Mouse (Mus musculus) olfactory bulb, adult 2 months (tissue): Measurements from ENCODE around the gene Hnf4a. TPM values are rescaled to one million over a fixed set of nuclear protein-coding genes. Genes with fewer than 3 reads are reported as not detected.

Source experiments
- H3K27ac ChIP-seq: fragments of 200-500 bp; 2 replicates; pipeline ENCODE4 v1.5.1; 2012; ENCODE audit warnings: low read depth, low read length; ENCODE audit not compliant: insufficient read depth
- H3K4me1 ChIP-seq: fragments of 200-500 bp; 2 replicates; pipeline ENCODE4 v1.6.1; 2012; ENCODE audit warnings: low read length; ENCODE audit not compliant: control insufficient read depth, insufficient read depth
- H3K4me3 ChIP-seq: fragments of 200-500 bp; 2 replicates; pipeline ENCODE4 v1.5.1; 2012; ENCODE audit warnings: mild to moderate bottlenecking, low read depth, low read length, moderate library complexity; ENCODE audit not compliant: insufficient read depth
- CTCF ChIP-seq: fragments of 200-500 bp; IDR thresholded peaks from 2 replicates; pipeline ENCODE4 v1.5.1; 2012; ENCODE audit warnings: low read depth, mild to moderate bottlenecking, low read length, moderate library complexity; ENCODE audit not compliant: insufficient read depth
- POLR2A ChIP-seq: fragments of 200-500 bp; IDR thresholded peaks from 2 replicates; pipeline ENCODE4 v1.6.1; 2012; ENCODE audit warnings: mild to moderate bottlenecking, low read depth, low read length, moderate library complexity; ENCODE audit not compliant: insufficient read depth
- WGBS: fragments of 180-500 bp; shearing (Covaris S2); methylation state at CpG from one replicate; pipeline ENCODE4 v1.1.7; 2018; 5-methylcytosine and 5-hydroxymethylcytosine counted together
- polyA plus RNA-seq: library from polyadenylated mRNA; stranded (reverse); fragments of >200 nt; gene quantifications from 2 replicates; pipeline ENCODE4 v1.2.4, GENCODE M21; 2012; ENCODE audit warnings: low replicate concordance; ENCODE audit not compliant: missing spikeins, insufficient read depth, insufficient read length

Hnf4a gene
- polyA plus RNA-seq, 1 experiment, result not detected

GRCm38 (mm10) chr2:163554996-163555395 is 48.4 kb downstream of the Hnf4a start:
- TF ChIP-seq POLR2A (no peak), CTCF (no peak)
- 87% methylated on average over 6 of the region's 6 CpGs for WGBS
- H3K4me3 ChIP-seq, result no peak overlapping the region
- no peak overlapping the region for H3K27ac ChIP-seq
- no peaks in the 10 kb centered on the region for H3K4me1 ChIP-seq

- Histone ChIP-seq H3K4me1 (no peaks in the 10 kb centered on the region), H3K27ac (no peak overlapping the region), H3K4me3 (no peak overlapping the region)
- TF ChIP-seq POLR2A, result no peak
- TF ChIP-seq CTCF, result no peak
- WGBS, result 86% methylated on average over 13 of the region's 13 CpGs
Observed at GRCm38 (mm10) chr2:163555417-163555816, 48.8 kb downstream of the Hnf4a start.

- WGBS, result 80% methylated on average over 1 of the region's 1 CpGs
- TF ChIP-seq CTCF, result no peak
- TF ChIP-seq POLR2A, result no peak
- no peak overlapping the region for H3K4me3 ChIP-seq
- H3K27ac ChIP-seq, result no peak overlapping the region
- no peaks in the 10 kb centered on the region for H3K4me1 ChIP-seq
Observed at GRCm38 (mm10) chr2:163558548-163558947, 51.9 kb downstream of the Hnf4a start.

- no peaks in the 10 kb centered on the region for H3K4me1 ChIP-seq
- TF ChIP-seq POLR2A (no peak), CTCF (no peak)
- WGBS, result 87% methylated on average over 5 of the region's 5 CpGs
- no peak overlapping the region for H3K4me3 ChIP-seq
- H3K27ac ChIP-seq, result no peak overlapping the region
Observed at GRCm38 (mm10) chr2:163559236-163559635, 52.6 kb downstream of the Hnf4a start.

- no peaks in the 10 kb centered on the region for H3K4me1 ChIP-seq
- H3K27ac ChIP-seq, result no peak overlapping the region
- H3K4me3 ChIP-seq, result no peak overlapping the region
- WGBS, result 83% methylated on average over 3 of the region's 3 CpGs
- TF ChIP-seq CTCF (no peak), POLR2A (no peak)
Observed at GRCm38 (mm10) chr2:163560247-163560646, 53.6 kb downstream of the Hnf4a start.

- Histone ChIP-seq H3K4me1 (no peaks in the 10 kb centered on the region), H3K27ac (no peak overlapping the region), H3K4me3 (no peak overlapping the region)
- WGBS, result 74% methylated on average over 13 of the region's 13 CpGs
- no peak for TF ChIP-seq CTCF
- no peak for TF ChIP-seq POLR2A
Observed at GRCm38 (mm10) chr2:163561258-163561948, 54.8 kb downstream of the Hnf4a start.

- WGBS, result 38% methylated on average over 8 of the region's 8 CpGs
- Histone ChIP-seq H3K4me1 (no peaks in the 10 kb centered on the region), H3K27ac (no peak overlapping the region), H3K4me3 (no peak overlapping the region)
- TF ChIP-seq CTCF, result no peak
- TF ChIP-seq POLR2A, result no peak
Observed at GRCm38 (mm10) chr2:163564646-163565045, 58.0 kb downstream of the Hnf4a start.

- TF ChIP-seq CTCF (no peak), POLR2A (no peak)
- no peaks in the 10 kb centered on the region for H3K4me1 ChIP-seq
- H3K27ac ChIP-seq, result no peak overlapping the region
- 87% methylated on average over 3 of the region's 3 CpGs for WGBS
- no peak overlapping the region for H3K4me3 ChIP-seq
Observed at GRCm38 (mm10) chr2:163574321-163574720, 67.7 kb downstream of the Hnf4a start.

- TF ChIP-seq POLR2A, result no peak
- TF ChIP-seq CTCF, result no peak
- 52% methylated on average over 11 of the region's 11 CpGs for WGBS
- H3K4me1 ChIP-seq, result no peaks in the 10 kb centered on the region
Observed at GRCm38 (mm10) chr2:163575248-163575647, 68.6 kb downstream of the Hnf4a start.

GRCm38 (mm10) chr2:163577986-163578385 is 71.4 kb downstream of the Hnf4a start:
- no peak overlapping the region for H3K27ac ChIP-seq
- H3K4me3 ChIP-seq, result no peak overlapping the region
- 64% methylated on average over 2 of the region's 2 CpGs for WGBS
- H3K4me1 ChIP-seq, result no peaks in the 10 kb centered on the region
- TF ChIP-seq CTCF (no peak), POLR2A (no peak)

More at GRCm38 (mm10) chr2:163575248-163575647, 68.6 kb downstream of the Hnf4a start:
- no peak overlapping the region for H3K27ac ChIP-seq
- H3K4me3 ChIP-seq, result no peak overlapping the region
